Mouse (Mus musculus): Measurements from ENCODE around the gene Tjp1.
A peak's percentile ranks its signal among the peaks of the same experiment; 100 is the strongest.

The Tjp1 gene

GRCm38 (mm10) chr7:65489195-65489594 lies 38.4 kb downstream of the Tjp1 start:
- no peak for DNase-seq (ENCODE audit: low read depth, low spot score)

GRCm38 (mm10) chr7:65486259-65486681 lies 41.3 kb downstream of the Tjp1 start:
- DNase-seq (ENCODE audit: low read depth, low spot score): peak; percentile 65

GRCm38 (mm10) chr7:65484170-65484778 lies 43.3 kb downstream of the Tjp1 start:
- no peak for DNase-seq (ENCODE audit: low read depth, low spot score)

GRCm38 (mm10) chr7:65482216-65482615 lies 45.4 kb downstream of the Tjp1 start:
- peak; percentile 13 for DNase-seq (ENCODE audit: low read depth, low spot score)

- DNase-seq (ENCODE audit: low read depth, low spot score): no peak
These were observed 55.5 kb downstream of the Tjp1 start for GRCm38 (mm10) chr7:65472048-65472447.

- DNase-seq (ENCODE audit: low read depth, low spot score): no peak
These were observed 56.2 kb downstream of the Tjp1 start for GRCm38 (mm10) chr7:65471406-65471805.

- DNase-seq (ENCODE audit: low read depth, low spot score): no peak
These were observed 57.4 kb downstream of the Tjp1 start for GRCm38 (mm10) chr7:65470214-65470613.

GRCm38 (mm10) chr7:65469666-65470065 lies 57.9 kb downstream of the Tjp1 start:
- peak; percentile 45 for DNase-seq (ENCODE audit: low read depth, low spot score)

- DNase-seq (ENCODE audit: low read depth, low spot score): no peak
These were observed 59.4 kb downstream of the Tjp1 start for GRCm38 (mm10) chr7:65468191-65468590.

GRCm38 (mm10) chr7:65467306-65468021 lies 60.1 kb downstream of the Tjp1 start:
- DNase-seq (ENCODE audit: low read depth, low spot score): no peak

- no peak for DNase-seq (ENCODE audit: low read depth, low spot score)
These were observed 61.4 kb downstream of the Tjp1 start for GRCm38 (mm10) chr7:65466137-65466536.

GRCm38 (mm10) chr7:65464518-65465037 lies 63.0 kb downstream of the Tjp1 start:
- no peak for DNase-seq (ENCODE audit: low read depth, low spot score)

- DNase-seq (ENCODE audit: low read depth, low spot score): no peak
These were observed 64.1 kb downstream of the Tjp1 start for GRCm38 (mm10) chr7:65463438-65463837.

GRCm38 (mm10) chr7:65461412-65461811 lies 66.2 kb downstream of the Tjp1 start:
- no peak for DNase-seq (ENCODE audit: low read depth, low spot score)

- no peak for DNase-seq (ENCODE audit: low read depth, low spot score)
These were observed 67.4 kb downstream of the Tjp1 start for GRCm38 (mm10) chr7:65460196-65460595.

GRCm38 (mm10) chr7:65456031-65456430 lies 71.5 kb downstream of the Tjp1 start:
- no peak for DNase-seq (ENCODE audit: low read depth, low spot score)

- DNase-seq (ENCODE audit: low read depth, low spot score): no peak
These were observed 72.4 kb downstream of the Tjp1 start for GRCm38 (mm10) chr7:65455208-65455607.

- DNase-seq (ENCODE audit: low read depth, low spot score): peak; percentile 28
These were observed 73.3 kb downstream of the Tjp1 start for GRCm38 (mm10) chr7:65454269-65454668.

- DNase-seq (ENCODE audit: low read depth, low spot score): no peak
These were observed 75.3 kb downstream of the Tjp1 start for GRCm38 (mm10) chr7:65452246-65452645.

- peak; percentile 53 for DNase-seq (ENCODE audit: low read depth, low spot score)
These were observed 77.4 kb downstream of the Tjp1 start for GRCm38 (mm10) chr7:65450158-65450557.

GRCm38 (mm10) chr7:65441505-65441904 lies 86.1 kb downstream of the Tjp1 start:
- DNase-seq (ENCODE audit: low read depth, low spot score): no peak

GRCm38 (mm10) chr7:65439518-65439917 lies 88.1 kb downstream of the Tjp1 start:
- no peak for DNase-seq (ENCODE audit: low read depth, low spot score)

- no peak for DNase-seq (ENCODE audit: low read depth, low spot score)
These were observed 89.4 kb downstream of the Tjp1 start for GRCm38 (mm10) chr7:65438146-65438545.
